Mouse (Mus musculus) kidney, adult 18-20 months (tissue): Measurements from ENCODE around the gene Acot2.
"Not testable (repeated sequence)": the region's sequence is repeated elsewhere in the genome, so short reads cannot be mapped to it uniquely, and the experiment has no call there.

Source experiments
- DNase-seq: peaks from one replicate; pipeline ENCODE4 v3.0.0; 2021

The Acot2 gene

GRCm38 (mm10) chr12:83987583-83988441 lies at the start of gene Acot2:
Acot2 (plus strand) TSS chr12:83987861.
- peak; percentile 84 for DNase-seq

- not testable (repeated sequence) for DNase-seq
Measured at GRCm38 (mm10) chr12:83938592-83938991, 49.1 kb upstream of the Acot2 start.

- DNase-seq, result no peak
Measured at GRCm38 (mm10) chr12:83939332-83939731, 48.3 kb upstream of the Acot2 start.

GRCm38 (mm10) chr12:83940031-83940430 lies 47.6 kb upstream of the Acot2 start:
- DNase-seq, result no peak

- DNase-seq, result no peak
Measured at GRCm38 (mm10) chr12:83941938-83942337, 45.7 kb upstream of the Acot2 start.

GRCm38 (mm10) chr12:83947260-83947811 lies 40.3 kb upstream of the Acot2 start:
- no peak for DNase-seq

- no peak for DNase-seq
Measured at GRCm38 (mm10) chr12:83949043-83949442, 38.6 kb upstream of the Acot2 start.

GRCm38 (mm10) chr12:83949776-83950492 lies 37.7 kb upstream of the Acot2 start:
- DNase-seq, result no peak

GRCm38 (mm10) chr12:83950493-83950839 lies 37.2 kb upstream of the Acot2 start, which contains the start of gene Riox1:
Riox1 (plus strand) TSS chr12:83950608.
- DNase-seq, result peak; percentile 86

- peak; percentile 54 for DNase-seq
Measured at GRCm38 (mm10) chr12:83950840-83951701, 36.6 kb upstream of the Acot2 start.

- DNase-seq, result no peak
Measured at GRCm38 (mm10) chr12:83951711-83952575, 35.7 kb upstream of the Acot2 start.

- DNase-seq, result no peak
Measured at GRCm38 (mm10) chr12:83958278-83958677, 29.4 kb upstream of the Acot2 start.

GRCm38 (mm10) chr12:83965235-83965634 lies 22.4 kb upstream of the Acot2 start:
- no peak for DNase-seq

- DNase-seq, result peak; percentile 70
Measured at GRCm38 (mm10) chr12:83972117-83972516, 15.5 kb upstream of the Acot2 start.

- DNase-seq, result no peak
Measured at GRCm38 (mm10) chr12:83978862-83979261, 8.8 kb upstream of the Acot2 start.

GRCm38 (mm10) chr12:83981615-83982014 lies 6.0 kb upstream of the Acot2 start:
- DNase-seq, result no peak

- no peak for DNase-seq
Measured at GRCm38 (mm10) chr12:83984752-83985151, 2.9 kb upstream of the Acot2 start, which contains the start of gene Heatr4. Heatr4 (minus strand) TSS chr12:83984852.

- DNase-seq, result no peak
Measured at GRCm38 (mm10) chr12:83987242-83987582, 449 bp upstream of the Acot2 start.

- DNase-seq, result no peak
Measured at GRCm38 (mm10) chr12:83988483-83988882, 822 bp downstream of the Acot2 start.

GRCm38 (mm10) chr12:83989378-83989777 lies 1.7 kb downstream of the Acot2 start:
- DNase-seq, result no peak

GRCm38 (mm10) chr12:83997221-83997620 lies 9.6 kb downstream of the Acot2 start:
- DNase-seq, result no peak
